Mouse (Mus musculus): ENCODE measurements around the gene Tbc1d10c. TPM values are rescaled to one million over a fixed set of nuclear protein-coding genes. Genes with fewer than 3 reads are reported as not detected.

The Tbc1d10c gene
- polyA plus RNA-seq, 1 experiment: 9.1 TPM

- Histone ChIP-seq H3K27ac (ENCODE audit: insufficient read depth, low read depth, low read length) (no peak overlapping the region), H3K27me3 (replicated peaks; ENCODE audit: control insufficient read depth, insufficient read depth, low read length) (no peaks in the 10 kb centered on the region), H3K36me3 (ENCODE audit: control insufficient read depth, insufficient read depth, low read length) (no peaks in the 10 kb centered on the region), H3K4me1 (ENCODE audit: control insufficient read depth, insufficient read depth, low read length) (peaks cover 13% of the 10 kb centered on the region), H3K4me3 (ENCODE audit: insufficient read depth, low read depth, low read length) (no peak overlapping the region)
- DNase-seq: peak; percentile 42
- 73% methylated on average over 16 of the region's 16 CpGs for WGBS
- TF ChIP-seq CTCF (conservative IDR thresholded peaks at IDR 0.05; ENCODE audit: insufficient read depth, insufficient read length, low read depth, low read length) (no peak), POLR2A (IDR thresholded peaks at IDR 0.05; ENCODE audit: low read depth, low read length) (no peak)
Measured at GRCm38 (mm10) chr19:4144550-4145498, 46.3 kb downstream of the Tbc1d10c start.

- H3K27me3 ChIP-seq (replicated peaks; ENCODE audit: control insufficient read depth, insufficient read depth, low read length): no peaks in the 10 kb centered on the region
- WGBS: 76% methylated on average over 7 of the region's 7 CpGs
- DNase-seq: no peak
- no peaks in the 10 kb centered on the region for H3K36me3 ChIP-seq (ENCODE audit: control insufficient read depth, insufficient read depth, low read length)
- no peak within 1 kb of the TSS for H3K4me3 ChIP-seq (ENCODE audit: insufficient read depth, low read depth, low read length)
- no peak within 1 kb of the TSS for H3K27ac ChIP-seq (ENCODE audit: insufficient read depth, low read depth, low read length)
- H3K4me1 ChIP-seq (ENCODE audit: control insufficient read depth, insufficient read depth, low read length): peaks cover 5% of the 10 kb centered on the region; the same call in 1 of the 2 replicates
- TF ChIP-seq POLR2A (IDR thresholded peaks at IDR 0.05; ENCODE audit: low read depth, low read length) (no peak), CTCF (conservative IDR thresholded peaks at IDR 0.05; ENCODE audit: insufficient read depth, insufficient read length, low read depth, low read length) (no peak)
Measured at GRCm38 (mm10) chr19:4143759-4144268, 47.3 kb downstream of the Tbc1d10c start, which contains the start of gene Cabp4. Gene Cabp4, minus strand, starts transcription at chr19:4144033.

- no peaks in the 10 kb centered on the region for H3K27me3 ChIP-seq (replicated peaks; ENCODE audit: control insufficient read depth, insufficient read depth, low read length)
- TF ChIP-seq CTCF (conservative IDR thresholded peaks at IDR 0.05; ENCODE audit: insufficient read depth, insufficient read length, low read depth, low read length) (no peak), POLR2A (IDR thresholded peaks at IDR 0.05; ENCODE audit: low read depth, low read length) (no peak)
- no peaks in the 10 kb centered on the region for H3K4me1 ChIP-seq (ENCODE audit: control insufficient read depth, insufficient read depth, low read length)
- WGBS: 75% methylated on average over 18 of the region's 18 CpGs
- no peak overlapping the region for H3K4me3 ChIP-seq (ENCODE audit: insufficient read depth, low read depth, low read length)
- H3K27ac ChIP-seq (ENCODE audit: insufficient read depth, low read depth, low read length): no peak overlapping the region
- H3K36me3 ChIP-seq (ENCODE audit: control insufficient read depth, insufficient read depth, low read length): no peaks in the 10 kb centered on the region
- peak; percentile 75 for DNase-seq
Measured at GRCm38 (mm10) chr19:4142416-4143173, 48.5 kb downstream of the Tbc1d10c start.

GRCm38 (mm10) chr19:4140147-4140546 lies 50.9 kb downstream of the Tbc1d10c start:
- H3K36me3 ChIP-seq (ENCODE audit: control insufficient read depth, insufficient read depth, low read length): no peaks in the 10 kb centered on the region
- H3K27ac ChIP-seq (ENCODE audit: insufficient read depth, low read depth, low read length): no peak overlapping the region
- no peak overlapping the region for H3K4me3 ChIP-seq (ENCODE audit: insufficient read depth, low read depth, low read length)
- no peaks in the 10 kb centered on the region for H3K4me1 ChIP-seq (ENCODE audit: control insufficient read depth, insufficient read depth, low read length)
- DNase-seq: no peak
- no peaks in the 10 kb centered on the region for H3K27me3 ChIP-seq (replicated peaks; ENCODE audit: control insufficient read depth, insufficient read depth, low read length)
- TF ChIP-seq POLR2A (IDR thresholded peaks at IDR 0.05; ENCODE audit: low read depth, low read length): no peak
- TF ChIP-seq CTCF (conservative IDR thresholded peaks at IDR 0.05; ENCODE audit: insufficient read depth, insufficient read length, low read depth, low read length): no peak
- 60% methylated on average over 6 of the region's 6 CpGs for WGBS

GRCm38 (mm10) chr19:4139446-4139845 lies 51.6 kb downstream of the Tbc1d10c start, which contains the start of gene Gpr152:
Gene Gpr152, plus strand, starts transcription at chr19:4139787.
- no peaks in the 10 kb centered on the region for H3K27me3 ChIP-seq (replicated peaks; ENCODE audit: control insufficient read depth, insufficient read depth, low read length)
- no peaks in the 10 kb centered on the region for H3K36me3 ChIP-seq (ENCODE audit: control insufficient read depth, insufficient read depth, low read length)
- WGBS: 89% methylated on average over 2 of the region's 2 CpGs
- no peaks in the 10 kb centered on the region for H3K4me1 ChIP-seq (ENCODE audit: control insufficient read depth, insufficient read depth, low read length)
- DNase-seq: no peak
- H3K4me3 ChIP-seq (ENCODE audit: insufficient read depth, low read depth, low read length): no peak within 1 kb of the TSS
- no peak within 1 kb of the TSS for H3K27ac ChIP-seq (ENCODE audit: insufficient read depth, low read depth, low read length)
- no peak for TF ChIP-seq CTCF (conservative IDR thresholded peaks at IDR 0.05; ENCODE audit: insufficient read depth, insufficient read length, low read depth, low read length)
- TF ChIP-seq POLR2A (IDR thresholded peaks at IDR 0.05; ENCODE audit: low read depth, low read length): no peak

- Histone ChIP-seq H3K27me3 (replicated peaks; ENCODE audit: control insufficient read depth, insufficient read depth, low read length) (no peaks in the 10 kb centered on the region), H3K4me3 (ENCODE audit: insufficient read depth, low read depth, low read length) (no peak overlapping the region), H3K36me3 (ENCODE audit: control insufficient read depth, insufficient read depth, low read length) (no peaks in the 10 kb centered on the region), H3K4me1 (ENCODE audit: control insufficient read depth, insufficient read depth, low read length) (no peaks in the 10 kb centered on the region), H3K27ac (ENCODE audit: insufficient read depth, low read depth, low read length) (no peak overlapping the region)
- WGBS: 80% methylated on average over 5 of the region's 5 CpGs
- TF ChIP-seq POLR2A (IDR thresholded peaks at IDR 0.05; ENCODE audit: low read depth, low read length) (no peak), CTCF (conservative IDR thresholded peaks at IDR 0.05; ENCODE audit: insufficient read depth, insufficient read length, low read depth, low read length) (no peak)
- no peak for DNase-seq
Measured at GRCm38 (mm10) chr19:4137913-4138312, 53.2 kb downstream of the Tbc1d10c start.

All from kidney, adult 2 months (tissue).